ENCODE assay signal across 18 mouse cellular contexts in genomic region chr6:124811403-124811665, GRCm38 (mm10). TPM values are rescaled to one million over a fixed set of nuclear protein-coding genes. Genes with fewer than 3 reads are reported as not detected.
A peak's percentile ranks its signal among the peaks of the same experiment; 100 is the strongest.
DNase-seq lines count a peak whose midpoint lies in the region; ATAC-seq lines count a peak whose summit lies in the region.
"Had no signal": no experiment of that assay in that cellular context is flagged by ENCODE, and none has a peak within 500 bp of the region (broad histone marks: within the 10 kb centered on the region; RNA-seq: fewer than 3 reads in every experiment).

No protein-coding gene starts in this region.

- intact Hi-C loops in heart, postnatal 14 days (cut with DNase I) = no loop called here

- no peak overlapping the region for H3K4me2 ChIP-seq in midbrain, embryonic 11.5 days
- H3K4me2 ChIP-seq in midbrain, embryonic 15.5 days = no peak overlapping the region
- H3K4me2 ChIP-seq in stomach, embryonic 16.5 days (ENCODE audit: low read depth, low read length) = no peak overlapping the region

- ATAC-seq in midbrain, embryonic 11.5 days (ENCODE audit: low FRiP score) = no peak
- no peak for ATAC-seq in midbrain, embryonic 15.5 days (replicated peaks)
- ATAC-seq in stomach, embryonic 16.5 days (ENCODE audit: insufficient read depth, low FRiP score) = no peak

- H3K27ac ChIP-seq in midbrain, embryonic 11.5 days (ENCODE audit: low read depth, low read length) = no peak overlapping the region
- no peak overlapping the region for H3K27ac ChIP-seq in midbrain, embryonic 15.5 days
- H3K27ac ChIP-seq in stomach, embryonic 16.5 days (ENCODE audit: low read length) = peak overlapping the region; percentile 30; the same call in 1 of the 2 replicates
- H3K27ac ChIP-seq: hindbrain, embryonic 13.5 days; limb, embryonic 12.5 days; neural tube, embryonic 15.5 days had no signal

- peak; percentile 91 for DNase-seq in heart, adult 11 months
- DNase-seq in heart, postnatal 14 days = no peak
- peak; percentile 80 for DNase-seq in midbrain, embryonic 11.5 days (ENCODE audit: low spot score, missing footprints)
- peak; percentile 2 for DNase-seq in liver
- DNase-seq in spleen, postnatal 10 days (ENCODE audit: low spot score in 2 of 2) = no peak
- DNase-seq in cerebellum, postnatal 10 days = no peak
- DNase-seq: adrenal gland, postnatal 25 days; kidney, adult 2 months; lung, postnatal 10 days; retina, postnatal 1 day; thymus, adult 18-20 months had no signal

- 87% methylated on average over 4 of the region's 4 CpGs for WGBS in midbrain, embryonic 11.5 days
- 86% methylated on average over 4 of the region's 4 CpGs for WGBS in midbrain, embryonic 15.5 days
- 76% methylated on average over 4 of the region's 4 CpGs for WGBS in stomach, embryonic 16.5 days

- H3K4me1 ChIP-seq in midbrain, embryonic 11.5 days (ENCODE audit: control insufficient read depth, insufficient read depth, low read length) = peaks cover 30% of the 10 kb centered on the region
- peaks cover 44% of the 10 kb centered on the region for H3K4me1 ChIP-seq in midbrain, embryonic 15.5 days
- H3K4me1 ChIP-seq in stomach, embryonic 16.5 days (ENCODE audit: control insufficient read depth, insufficient read depth, low read length) = peaks cover 37% of the 10 kb centered on the region

- no peak overlapping the region for H3K9ac ChIP-seq in midbrain, embryonic 11.5 days (ENCODE audit: low read length)
- no peak overlapping the region for H3K9ac ChIP-seq in midbrain, embryonic 15.5 days
- no peak overlapping the region for H3K9ac ChIP-seq in stomach, embryonic 16.5 days (ENCODE audit: low read length)
- H3K9ac ChIP-seq: hindbrain, embryonic 13.5 days; neural tube, embryonic 15.5 days had no signal

- no peaks in the 10 kb centered on the region for H3K27me3 ChIP-seq in midbrain, embryonic 11.5 days (ENCODE audit: control insufficient read depth, insufficient read depth, low read length)
- H3K27me3 ChIP-seq in midbrain, embryonic 15.5 days (replicated peaks) = no peaks in the 10 kb centered on the region
- H3K27me3 ChIP-seq in stomach, embryonic 16.5 days (ENCODE audit: control insufficient read depth, insufficient read depth, low read length) = no peaks in the 10 kb centered on the region
- H3K27me3 ChIP-seq: hindbrain, embryonic 13.5 days; limb, embryonic 12.5 days; neural tube, embryonic 15.5 days had no signal

- H3K9me3 ChIP-seq in midbrain, embryonic 11.5 days (ENCODE audit: control insufficient read depth, low read length) = no peaks in the 10 kb centered on the region
- no peaks in the 10 kb centered on the region for H3K9me3 ChIP-seq in midbrain, embryonic 15.5 days
- H3K9me3 ChIP-seq in stomach, embryonic 16.5 days (replicated peaks; ENCODE audit: control insufficient read depth, low read length) = no peaks in the 10 kb centered on the region
- H3K9me3 ChIP-seq: hindbrain, embryonic 13.5 days; limb, embryonic 12.5 days; neural tube, embryonic 15.5 days had no signal

- H3K4me3 ChIP-seq in midbrain, embryonic 11.5 days (ENCODE audit: low read depth, low read length) = no peak overlapping the region
- no peak overlapping the region for H3K4me3 ChIP-seq in midbrain, embryonic 15.5 days
- H3K4me3 ChIP-seq in stomach, embryonic 16.5 days (replicated peaks; ENCODE audit: low read length) = no peak overlapping the region
- H3K4me3 ChIP-seq: hindbrain, embryonic 13.5 days; neural tube, embryonic 15.5 days had no signal

- peaks cover 11% of the 10 kb centered on the region for H3K36me3 ChIP-seq in midbrain, embryonic 11.5 days (ENCODE audit: control insufficient read depth, insufficient read depth, low read length)
- H3K36me3 ChIP-seq in midbrain, embryonic 15.5 days (replicated peaks) = 0 out of 2 replicates have a peak, but pooled peaks cover 4% of the 10 kb centered on the region
- H3K36me3 ChIP-seq in stomach, embryonic 16.5 days (ENCODE audit: control insufficient read depth, insufficient read depth, low read length) = 0 out of 2 replicates have a peak, but pooled peaks cover 7% of the 10 kb centered on the region

RNA-seq across cellular contexts. Expression of gene Tpi1, which starts 2.8 kb away (rescaled TPM):
- 100 to 1,000 TPM; 772 to 817 TPM for total RNA-seq in heart, postnatal 14 days (2021)
- polyA plus RNA-seq in midbrain, embryonic 11.5 days (2014; fragmentation: Nextera tagmentation; extraction: Ambion mirVana) = 619 and 639 TPM in 2 replicates
- polyA plus RNA-seq in midbrain, embryonic 15.5 days (2015; fragmentation: Nextera tagmentation; extraction: Ambion mirVana) = 383 and 391 TPM in 2 replicates
- polyA plus RNA-seq in stomach, embryonic 16.5 days (2015; fragmentation: Nextera tagmentation; extraction: Ambion mirVana) = 938 and 959 TPM in 2 replicates

RNA-seq across cellular contexts. Expression of gene Spsb2, which starts 2.9 kb away (rescaled TPM):
- 1 to 10 TPM; 3.2 to 3.5 TPM for total RNA-seq in heart, postnatal 14 days (2021)
- 3.7 and 4.8 TPM in 2 replicates for polyA plus RNA-seq in midbrain, embryonic 11.5 days (2014; fragmentation: Nextera tagmentation; extraction: Ambion mirVana)
- polyA plus RNA-seq in midbrain, embryonic 15.5 days (2015; fragmentation: Nextera tagmentation; extraction: Ambion mirVana) = 8.8 and 10.1 TPM in 2 replicates
- 14.8 and 15.1 TPM in 2 replicates for polyA plus RNA-seq in stomach, embryonic 16.5 days (2015; fragmentation: Nextera tagmentation; extraction: Ambion mirVana)

RNA-seq across cellular contexts. Expression of gene Usp5, which starts 17.9 kb away (rescaled TPM):
- 10 to 100 TPM; 78.2 TPM for total RNA-seq in heart, postnatal 14 days (2021)
- 139 and 143 TPM in 2 replicates for polyA plus RNA-seq in midbrain, embryonic 11.5 days (2014; fragmentation: Nextera tagmentation; extraction: Ambion mirVana)
- polyA plus RNA-seq in midbrain, embryonic 15.5 days (2015; fragmentation: Nextera tagmentation; extraction: Ambion mirVana) = 233 and 234 TPM in 2 replicates
- polyA plus RNA-seq in stomach, embryonic 16.5 days (2015; fragmentation: Nextera tagmentation; extraction: Ambion mirVana) = 128 and 139 TPM in 2 replicates

RNA-seq across cellular contexts. Expression of gene Cdca3, which starts 18.0 kb away (rescaled TPM):
- total RNA-seq in heart, postnatal 14 days (2021) = 1 to 10 TPM; 3.5 to 9.6 TPM
- 225 and 244 TPM in 2 replicates for polyA plus RNA-seq in midbrain, embryonic 11.5 days (2014; fragmentation: Nextera tagmentation; extraction: Ambion mirVana)
- polyA plus RNA-seq in midbrain, embryonic 15.5 days (2015; fragmentation: Nextera tagmentation; extraction: Ambion mirVana) = 23.2 and 32.9 TPM in 2 replicates
- 129 and 138 TPM in 2 replicates for polyA plus RNA-seq in stomach, embryonic 16.5 days (2015; fragmentation: Nextera tagmentation; extraction: Ambion mirVana)

RNA-seq across cellular contexts. Expression of gene Gnb3, which starts 28.7 kb away (rescaled TPM):
- total RNA-seq in heart, postnatal 14 days (2021) = 1 to 10 TPM; 2.8 to 3.3 TPM
- polyA plus RNA-seq in midbrain, embryonic 11.5 days (2014; fragmentation: Nextera tagmentation; extraction: Ambion mirVana) = 3.8 TPM in 2 replicates
- polyA plus RNA-seq in midbrain, embryonic 15.5 days (2015; fragmentation: Nextera tagmentation; extraction: Ambion mirVana) = 2.6 and 2.8 TPM in 2 replicates
- 0.66 and 1.5 TPM in 2 replicates for polyA plus RNA-seq in stomach, embryonic 16.5 days (2015; fragmentation: Nextera tagmentation; extraction: Ambion mirVana)
- total RNA-seq: common myeloid progenitor, adult 5-6 weeks had no signal
- polyA plus RNA-seq: erythroblast, embryonic 14.5 days had no signal

Comparison
In these comparisons a context has a peak if more than half of its experiments do, and no peak if none do; other contexts are left out.
1. DNase-seq: peak in heart, adult 11 months (single experiment), midbrain, embryonic 11.5 days (single experiment) and liver (single experiment); none in heart, postnatal 14 days (0 of 2), spleen, postnatal 10 days (0 of 2) and cerebellum, postnatal 10 days (0 of 2).